Mouse (Mus musculus) mature B cell (primary cell): ENCODE measurements around the gene Nek9.

Experiments used
- in situ Hi-C: fragments of 300-500 bp; cut with MboI; formaldehyde crosslinking; loops from 2 replicates; pipeline ENCODE4 v1.14.3; 2019

Nek9 gene

GRCm38 (mm10) chr12:85264531-85264930 lies 74.6 kb downstream of the Nek9 start:
- in situ Hi-C loops, result no loop called here

DNA sequence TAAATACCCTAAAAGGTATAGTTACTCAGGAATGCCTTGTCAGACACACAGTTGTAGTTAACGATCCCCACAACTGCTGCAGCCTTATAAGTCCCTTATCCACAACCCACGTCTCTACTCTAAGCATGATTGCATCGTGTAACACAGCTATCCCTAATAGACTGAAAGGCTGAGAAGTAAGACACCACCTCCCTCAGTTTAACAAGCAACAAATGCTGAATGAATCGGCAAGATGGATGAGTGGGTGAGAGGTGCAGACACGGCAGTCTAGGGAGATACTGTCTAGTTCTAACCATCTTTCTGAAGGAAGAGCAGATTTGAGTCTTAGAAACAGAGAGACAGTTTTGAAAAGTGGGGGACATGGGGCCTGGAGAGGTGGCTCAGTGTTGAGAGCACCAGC lies 76.0 kb downstream of the Nek9 start:
- in situ Hi-C loops, result no loop called here

GRCm38 (mm10) chr12:85262489-85262888 lies 76.7 kb downstream of the Nek9 start:
- in situ Hi-C loops, result no loop called here

DNA sequence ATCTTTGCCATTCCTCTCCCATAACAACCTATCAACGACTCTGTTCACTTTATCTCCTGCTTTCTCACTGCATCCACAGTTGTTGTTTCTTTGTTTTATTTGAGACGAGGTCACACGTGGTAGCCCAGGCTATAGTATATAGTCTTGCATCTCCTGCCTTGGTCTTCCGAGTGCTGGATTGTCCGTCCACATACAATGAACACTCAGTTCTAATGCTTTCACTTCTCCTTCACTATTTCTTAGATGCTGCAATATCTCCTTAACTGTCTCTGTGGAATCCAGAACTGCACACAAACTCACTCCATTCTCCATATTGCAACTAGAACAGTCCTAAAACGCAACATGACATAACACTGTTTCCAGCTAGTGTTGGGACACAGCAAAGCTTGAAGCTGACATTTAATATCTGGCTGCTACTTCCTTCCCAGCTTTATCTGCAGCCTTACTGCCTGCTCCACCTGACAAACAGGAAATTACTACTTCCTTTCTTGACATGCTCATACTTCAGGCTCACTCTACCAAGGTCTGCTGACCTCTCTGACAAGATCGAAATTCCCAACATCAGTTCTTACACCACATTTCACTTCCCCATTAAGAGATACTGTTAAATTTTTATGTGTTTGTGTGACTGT lies 82.0 kb downstream of the Nek9 start:
- in situ Hi-C loops, result no loop called here

- in situ Hi-C loops, result no loop called here
These were observed 82.9 kb downstream of the Nek9 start for GRCm38 (mm10) chr12:85256074-85256751.

GRCm38 (mm10) chr12:85252083-85252482 lies 87.1 kb downstream of the Nek9 start:
- in situ Hi-C loops, result no loop called here
